Mouse (Mus musculus): Measurements from ENCODE around the gene Rpl3l. TPM values are rescaled to one million over a fixed set of nuclear protein-coding genes. Genes with fewer than 3 reads are reported as not detected.
"Not testable (repeated sequence)": the region's sequence is repeated elsewhere in the genome, so short reads cannot be mapped to it uniquely, and the experiment has no call there.

Gene Rpl3l
- polyA plus RNA-seq, 1 experiment from 2014 or later: 2.4 TPM

DNA sequence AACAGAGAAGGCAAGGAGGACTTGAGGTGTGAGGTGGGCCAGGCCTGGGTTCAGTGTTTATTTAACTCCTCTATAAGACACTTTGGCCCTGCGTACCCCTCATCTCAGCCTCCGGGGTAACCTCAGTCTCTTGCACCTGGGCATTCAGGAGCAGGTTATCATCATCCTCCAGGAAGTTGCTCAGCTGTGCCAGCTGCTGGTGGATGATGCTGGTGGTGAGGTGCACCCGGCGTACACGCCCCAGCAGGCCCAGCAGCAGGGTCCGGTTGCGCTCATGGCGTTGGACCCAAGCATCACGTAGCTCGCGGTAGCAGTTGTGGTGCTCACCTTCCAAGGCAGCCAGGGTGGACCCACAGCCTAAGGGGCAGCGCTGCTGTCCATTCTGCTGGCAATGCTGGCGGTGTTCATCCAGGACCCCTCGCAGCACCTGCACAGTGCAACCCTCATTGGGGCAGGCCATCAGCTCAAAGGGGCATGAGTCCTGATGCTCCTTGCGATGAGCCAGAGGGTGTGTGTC, 11.4 kb upstream of the Rpl3l start:
- H3K4me1 ChIP-seq (ENCODE audit: control insufficient read depth, insufficient read depth, low read length): peaks cover 7% of the 10 kb centered on the region
- no peak overlapping the region for H3K4me3 ChIP-seq (ENCODE audit: low read length)
- H3K27ac ChIP-seq (ENCODE audit: low read length): no peak overlapping the region
- no peak for ATAC-seq (replicated peaks; ENCODE audit: extremely low read depth, insufficient read depth, low FRiP score)
- WGBS: 93% methylated on average over 15 of the region's 15 CpGs
- H3K27me3 ChIP-seq (ENCODE audit: control insufficient read depth, insufficient read depth, low read length): no peaks in the 10 kb centered on the region
- no peak overlapping the region for H3K4me2 ChIP-seq (ENCODE audit: low read depth, low read length)
- H3K9me3 ChIP-seq (replicated peaks; ENCODE audit: control insufficient read depth, low read length): no peaks in the 10 kb centered on the region
- H3K9ac ChIP-seq (ENCODE audit: low read length): no peak overlapping the region
- peaks cover under 1% of the 10 kb centered on the region; the same call in 1 of the 2 replicates for H3K36me3 ChIP-seq (ENCODE audit: control insufficient read depth, insufficient read depth)

DNA sequence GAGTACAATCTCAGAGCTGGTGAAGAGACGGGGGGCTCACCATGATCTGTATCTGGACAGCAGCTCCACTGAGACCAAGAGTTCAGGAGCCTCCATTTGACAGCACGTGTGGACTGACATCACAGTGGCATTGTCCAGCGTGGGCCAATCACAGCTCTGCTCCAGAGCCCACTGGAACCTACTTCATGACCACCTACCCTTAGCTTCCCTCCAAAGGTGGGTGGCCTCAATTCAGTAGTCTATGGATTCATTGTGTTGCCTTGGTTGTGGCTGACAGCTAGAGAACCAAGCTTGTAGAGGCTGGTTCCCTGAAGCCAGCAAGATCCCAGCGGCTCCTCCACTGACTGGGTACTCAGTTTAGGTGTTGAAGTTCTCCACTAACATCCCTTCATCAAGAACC, 9.7 kb upstream of the Rpl3l start, which contains the start of the genes Rnf151 and Rps2:
TSS of gene Rnf151 (minus strand) at position 121 of the 400 bp plus-strand sequence.
TSS of gene Rps2 (plus strand) at position 174 of the 400 bp plus-strand sequence.
- Histone ChIP-seq H3K4me3 (ENCODE audit: low read length) (peak within 1 kb of the TSS; percentile 90), H3K27ac (ENCODE audit: low read length) (no peak within 1 kb of the TSS), H3K9me3 (replicated peaks; ENCODE audit: control insufficient read depth, low read length) (no peaks in the 10 kb centered on the region), H3K27me3 (ENCODE audit: control insufficient read depth, insufficient read depth, low read length) (no peaks in the 10 kb centered on the region), H3K9ac (ENCODE audit: low read length) (peak within 1 kb of the TSS; percentile 95; the same call in 1 of the 2 replicates), H3K36me3 (ENCODE audit: control insufficient read depth, insufficient read depth) (peaks cover 13% of the 10 kb centered on the region), H3K4me2 (ENCODE audit: low read depth, low read length) (peak within 1 kb of the TSS; percentile 69), H3K4me1 (ENCODE audit: control insufficient read depth, insufficient read depth, low read length) (peaks cover 23% of the 10 kb centered on the region)
- 84% methylated on average over 4 of the region's 4 CpGs for WGBS
- ATAC-seq (replicated peaks; ENCODE audit: extremely low read depth, insufficient read depth, low FRiP score): no peak

DNA sequence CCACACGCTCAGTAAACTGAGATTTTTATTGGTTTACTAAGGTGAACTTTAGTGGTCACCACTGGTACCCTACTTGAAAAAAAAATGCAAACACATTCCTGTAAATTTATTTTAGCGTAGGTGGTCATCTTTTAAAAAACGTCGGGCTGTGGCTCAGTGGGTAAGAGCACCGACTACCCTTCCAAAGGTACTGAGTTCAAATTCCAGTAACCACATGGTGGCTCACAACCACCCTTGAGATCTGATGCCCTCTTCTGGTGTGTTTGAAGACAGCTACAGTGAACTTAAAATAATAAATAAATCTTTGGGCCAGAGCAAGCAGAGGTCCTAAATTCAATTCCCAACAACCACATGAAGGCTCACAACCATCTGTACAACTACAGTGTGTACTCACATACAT, 8.7 kb upstream of the Rpl3l start:
- H3K9me3 ChIP-seq (replicated peaks; ENCODE audit: control insufficient read depth, low read length); ATAC-seq (replicated peaks; ENCODE audit: extremely low read depth, insufficient read depth, low FRiP score); H3K27me3 ChIP-seq (ENCODE audit: control insufficient read depth, insufficient read depth, low read length); H3K27ac ChIP-seq (ENCODE audit: low read length): not testable (repeated sequence)
- Histone ChIP-seq H3K9ac (ENCODE audit: low read length) (peak overlapping the region; percentile 95), H3K4me2 (ENCODE audit: low read depth, low read length) (peak overlapping the region; percentile 69), H3K4me1 (ENCODE audit: control insufficient read depth, insufficient read depth, low read length) (peaks cover 26% of the 10 kb centered on the region), H3K4me3 (ENCODE audit: low read length) (peak overlapping the region; percentile 90), H3K36me3 (ENCODE audit: control insufficient read depth, insufficient read depth) (peaks cover 13% of the 10 kb centered on the region)
- WGBS: 59% methylated on average over 5 of the region's 5 CpGs

DNA sequence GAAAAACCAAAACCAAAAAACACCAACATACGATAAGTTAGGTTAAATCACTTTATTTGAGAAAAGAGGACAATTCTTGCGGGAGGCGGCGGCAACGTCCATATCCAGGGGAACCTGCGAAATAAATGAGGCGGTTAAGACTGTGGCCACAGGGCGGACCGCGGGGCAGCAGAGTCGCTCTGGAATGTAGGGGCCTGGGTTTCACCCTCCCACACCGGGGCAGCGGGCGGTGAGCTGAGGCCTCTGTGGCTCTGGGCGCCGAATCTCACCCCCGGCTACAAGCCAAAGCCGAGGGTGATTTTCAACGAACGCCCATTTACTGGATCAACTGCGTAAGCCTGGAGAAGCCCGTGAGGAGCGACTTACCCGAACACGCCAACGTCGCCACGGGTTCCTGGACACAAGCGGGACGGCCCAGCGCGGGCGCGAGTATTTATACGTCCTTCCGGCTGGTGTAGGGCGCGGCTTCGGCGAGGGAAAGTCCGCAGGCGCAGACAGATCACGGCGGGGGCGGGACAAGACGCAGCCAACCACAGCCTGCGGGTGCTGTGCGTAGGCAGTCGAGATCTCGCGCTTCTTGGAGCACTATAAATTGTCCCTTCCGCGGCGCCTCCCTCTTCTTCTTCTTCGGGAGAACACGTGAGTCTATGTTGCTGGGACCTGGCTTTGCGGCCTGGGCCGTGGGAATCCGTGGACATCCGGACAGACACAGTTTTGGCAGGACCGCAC, 8.0 kb upstream of the Rpl3l start:
- no peaks in the 10 kb centered on the region for H3K9me3 ChIP-seq (replicated peaks; ENCODE audit: control insufficient read depth, low read length)
- peak; percentile 97 for ATAC-seq (replicated peaks; ENCODE audit: extremely low read depth, insufficient read depth, low FRiP score)
- H3K4me2 ChIP-seq (ENCODE audit: low read depth, low read length): peak overlapping the region; percentile 77
- H3K27ac ChIP-seq (ENCODE audit: low read length): peak overlapping the region; percentile 90
- H3K4me1 ChIP-seq (ENCODE audit: control insufficient read depth, insufficient read depth, low read length): peaks cover 26% of the 10 kb centered on the region
- peaks cover 13% of the 10 kb centered on the region for H3K36me3 ChIP-seq (ENCODE audit: control insufficient read depth, insufficient read depth)
- peak overlapping the region; percentile 95 for H3K9ac ChIP-seq (ENCODE audit: low read length)
- under 1% methylated on average over 61 of the region's 61 CpGs for WGBS
- no peaks in the 10 kb centered on the region for H3K27me3 ChIP-seq (ENCODE audit: control insufficient read depth, insufficient read depth, low read length)
- H3K4me3 ChIP-seq (ENCODE audit: low read length): peak overlapping the region; percentile 90

DNA sequence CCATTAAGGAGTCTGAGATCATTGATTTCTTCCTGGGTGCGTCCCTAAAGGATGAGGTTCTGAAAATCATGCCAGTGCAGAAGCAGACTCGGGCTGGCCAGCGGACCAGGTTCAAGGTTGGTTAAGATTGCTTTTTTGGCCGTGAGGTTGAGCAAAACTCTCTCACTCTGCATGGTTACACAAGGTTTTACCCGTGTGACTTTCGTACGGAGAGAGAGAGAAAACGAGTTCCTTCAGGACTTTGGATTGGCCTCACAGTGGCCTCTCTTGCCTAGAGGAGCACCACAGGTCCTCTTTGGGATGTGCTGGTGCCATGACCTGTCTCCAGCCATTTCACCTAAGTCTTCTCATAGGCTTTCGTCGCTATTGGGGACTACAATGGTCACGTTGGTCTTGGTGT, 7.0 kb upstream of the Rpl3l start:
- Histone ChIP-seq H3K4me1 (ENCODE audit: control insufficient read depth, insufficient read depth, low read length) (peaks cover 26% of the 10 kb centered on the region), H3K4me2 (ENCODE audit: low read depth, low read length) (peak overlapping the region; percentile 77), H3K9ac (ENCODE audit: low read length) (peak overlapping the region; percentile 77), H3K4me3 (ENCODE audit: low read length) (peak overlapping the region; percentile 90), H3K27ac (ENCODE audit: low read length) (peak overlapping the region; percentile 79), H3K36me3 (ENCODE audit: control insufficient read depth, insufficient read depth) (peaks cover 13% of the 10 kb centered on the region)
- under 1% methylated on average over 11 of the region's 11 CpGs for WGBS
- not testable (repeated sequence) for H3K9me3 ChIP-seq (replicated peaks; ENCODE audit: control insufficient read depth, low read length); ATAC-seq (replicated peaks; ENCODE audit: extremely low read depth, insufficient read depth, low FRiP score); H3K27me3 ChIP-seq (ENCODE audit: control insufficient read depth, insufficient read depth, low read length)

DNA sequence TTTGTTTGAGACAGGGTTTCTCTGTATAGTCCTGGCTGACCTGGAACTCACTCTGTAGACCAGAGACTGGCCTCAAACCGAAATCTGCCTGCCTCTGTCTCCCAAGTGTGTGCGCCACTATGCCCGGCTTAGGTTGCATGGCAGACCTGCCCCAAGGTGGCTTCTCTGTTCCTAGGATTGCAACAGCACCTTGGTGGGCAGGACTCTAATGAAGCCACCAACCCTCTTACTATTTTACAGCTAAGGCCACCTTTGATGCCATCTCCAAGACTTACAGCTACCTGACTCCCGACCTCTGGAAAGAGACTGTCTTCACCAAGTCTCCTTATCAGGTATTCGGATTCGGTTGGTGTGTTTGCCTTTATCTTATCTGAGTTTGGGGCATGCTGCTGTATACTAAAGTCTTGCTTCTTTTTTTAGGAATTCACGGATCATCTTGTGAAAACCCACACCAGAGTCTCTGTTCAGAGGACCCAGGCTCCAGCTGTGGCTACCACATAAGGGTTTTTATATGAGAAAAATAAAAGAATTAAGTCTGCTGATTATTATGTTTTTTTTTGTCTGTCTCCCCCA, 6.2 kb upstream of the Rpl3l start:
- Histone ChIP-seq H3K36me3 (ENCODE audit: control insufficient read depth, insufficient read depth) (peaks cover 13% of the 10 kb centered on the region), H3K4me2 (ENCODE audit: low read depth, low read length) (peak overlapping the region; percentile 77), H3K4me1 (ENCODE audit: control insufficient read depth, insufficient read depth, low read length) (peaks cover 26% of the 10 kb centered on the region), H3K9ac (ENCODE audit: low read length) (peak overlapping the region; percentile 41), H3K4me3 (ENCODE audit: low read length) (peak overlapping the region; percentile 90)
- not testable (repeated sequence) for H3K9me3 ChIP-seq (replicated peaks; ENCODE audit: control insufficient read depth, low read length); H3K27ac ChIP-seq (ENCODE audit: low read length); H3K27me3 ChIP-seq (ENCODE audit: control insufficient read depth, insufficient read depth, low read length); ATAC-seq (replicated peaks; ENCODE audit: extremely low read depth, insufficient read depth, low FRiP score)
- 32% methylated on average over 7 of the region's 7 CpGs for WGBS

DNA sequence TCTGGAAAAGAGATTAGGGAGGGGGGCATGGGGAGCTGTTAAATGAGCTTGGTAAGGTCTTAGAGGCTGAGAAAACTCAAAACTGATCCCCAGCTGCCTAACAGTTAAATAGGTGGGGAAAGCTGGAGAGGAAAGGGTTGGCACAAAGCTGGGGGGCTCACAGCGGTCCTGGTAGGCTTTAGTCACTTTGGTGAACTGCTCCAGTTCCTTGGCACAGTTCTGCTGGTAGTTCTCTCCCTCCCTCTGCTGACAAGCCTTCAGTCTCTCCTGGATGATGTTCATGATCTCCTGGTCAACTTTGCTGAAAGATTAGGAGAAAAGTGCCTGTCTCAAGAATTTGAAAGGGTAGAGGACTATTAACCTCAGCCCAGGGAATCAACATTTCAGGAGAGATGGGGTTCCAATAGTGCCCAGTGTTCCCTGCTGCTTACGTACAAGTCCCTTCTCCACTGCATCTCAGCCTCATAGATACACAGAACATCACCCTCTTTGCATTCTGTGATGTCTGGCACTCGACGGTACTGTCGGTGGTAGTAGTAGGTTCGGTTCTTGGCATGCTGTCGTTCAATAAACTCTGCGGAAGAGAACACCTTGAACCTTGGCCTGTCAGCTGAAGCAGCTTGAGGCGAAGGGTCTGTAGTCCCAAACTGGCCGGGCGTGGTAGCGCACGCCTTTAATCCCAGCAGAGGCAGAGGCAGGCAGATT, 5.2 kb upstream of the Rpl3l start:
- Histone ChIP-seq H3K4me3 (ENCODE audit: low read length) (no peak overlapping the region; the same call in 1 of the 2 replicates), H3K9ac (ENCODE audit: low read length) (peak overlapping the region; percentile 43), H3K27ac (ENCODE audit: low read length) (no peak overlapping the region), H3K4me2 (ENCODE audit: low read depth, low read length) (peak overlapping the region; percentile 67), H3K27me3 (ENCODE audit: control insufficient read depth, insufficient read depth, low read length) (no peaks in the 10 kb centered on the region), H3K36me3 (ENCODE audit: control insufficient read depth, insufficient read depth) (peaks cover 13% of the 10 kb centered on the region), H3K4me1 (ENCODE audit: control insufficient read depth, insufficient read depth, low read length) (peaks cover 26% of the 10 kb centered on the region), H3K9me3 (replicated peaks; ENCODE audit: control insufficient read depth, low read length) (no peaks in the 10 kb centered on the region)
- 34% methylated on average over 13 of the region's 13 CpGs for WGBS
- no peak for ATAC-seq (replicated peaks; ENCODE audit: extremely low read depth, insufficient read depth, low FRiP score)

DNA sequence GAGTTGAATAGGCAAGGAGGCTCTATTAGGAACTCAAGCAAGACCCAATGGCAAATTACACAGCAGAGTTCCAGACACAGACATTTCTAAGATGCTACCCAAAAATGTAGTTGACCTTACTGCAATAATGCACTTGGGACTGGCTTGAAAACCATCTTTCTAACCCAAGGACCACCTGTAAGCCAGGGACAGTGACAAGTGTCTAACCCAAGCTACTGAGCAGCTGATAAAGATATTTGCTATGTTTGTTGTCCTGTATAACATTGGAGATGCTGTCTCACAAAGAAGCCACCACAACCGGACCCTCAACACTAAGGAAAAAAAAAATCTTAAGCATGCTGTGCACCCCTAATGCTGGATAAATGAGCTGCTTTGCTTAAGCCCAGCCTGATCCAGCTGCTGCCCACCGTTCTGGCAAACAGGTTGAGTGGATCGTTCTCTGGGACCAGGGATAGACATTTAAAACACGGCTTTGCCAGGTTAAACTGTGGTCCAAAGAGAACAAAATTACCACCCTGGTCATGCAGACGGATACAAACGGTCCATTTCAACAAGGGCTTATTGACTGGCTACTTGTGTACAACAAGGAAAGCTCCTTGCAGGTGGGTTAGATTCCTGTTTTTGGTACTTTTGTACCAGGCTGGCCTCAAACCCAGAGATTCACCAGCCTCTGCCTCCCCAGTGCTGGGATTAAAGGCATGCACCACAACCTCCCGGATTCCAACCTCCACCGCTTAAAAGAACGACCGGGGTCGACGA, 4.3 kb upstream of the Rpl3l start:
- Histone ChIP-seq H3K4me2 (ENCODE audit: low read depth, low read length) (peak overlapping the region; percentile 67), H3K4me3 (ENCODE audit: low read length) (peak overlapping the region; percentile 96), H3K9ac (ENCODE audit: low read length) (peak overlapping the region; percentile 99), H3K9me3 (replicated peaks; ENCODE audit: control insufficient read depth, low read length) (no peaks in the 10 kb centered on the region), H3K27ac (ENCODE audit: low read length) (peak overlapping the region; percentile 97), H3K36me3 (ENCODE audit: control insufficient read depth, insufficient read depth) (peaks cover 13% of the 10 kb centered on the region), H3K4me1 (ENCODE audit: control insufficient read depth, insufficient read depth, low read length) (peaks cover 26% of the 10 kb centered on the region), H3K27me3 (ENCODE audit: control insufficient read depth, insufficient read depth, low read length) (no peaks in the 10 kb centered on the region)
- no peak for ATAC-seq (replicated peaks; ENCODE audit: extremely low read depth, insufficient read depth, low FRiP score)
- 1% methylated on average over 12 of the region's 12 CpGs for WGBS

Data from heart, embryonic 16.5 days (tissue).